Mouse (Mus musculus) heart, postnatal 10 days (tissue): Measurements from ENCODE around the gene Hsp90ab1. TPM values are rescaled to one million over a fixed set of nuclear protein-coding genes. Genes with fewer than 3 reads are reported as not detected.

Experiments used
- total RNA-seq, 2 experiments: library from RNA; stranded (reverse); gene quantifications; 2 replicates each; pipeline ENCODE4 v1.2.3; 2021

The Hsp90ab1 gene
- total RNA-seq, 2 experiments from 2014 or later: 1,000 to 1,054 TPM

Other genes starting within 250 kb of the Hsp90ab1 start
- gene Cdc5l, start 139.5 kb downstream of the Hsp90ab1 start, total RNA-seq: 10 to 100 TPM; 48.4 to 48.7 TPM
- under 1 TPM; 0.22 to 0.65 TPM for gene Spats1, start 97.9 kb downstream of the Hsp90ab1 start, total RNA-seq
- 10 to 100 TPM; 19.3 to 20.2 TPM for gene Aars2, start 66.4 kb downstream of the Hsp90ab1 start, total RNA-seq
- not detected for gene Tcte1, start 49.8 kb downstream of the Hsp90ab1 start, total RNA-seq
- under 1 TPM; 0.05 to 0.12 TPM for gene Tmem151b, start 23.6 kb downstream of the Hsp90ab1 start, total RNA-seq
- gene Nfkbie, start 17.6 kb downstream of the Hsp90ab1 start, total RNA-seq: 1 to 10 TPM; 1.8 to 2.7 TPM
- gene Slc35b2, start 9.4 kb downstream of the Hsp90ab1 start, total RNA-seq: 10 to 100 TPM; 34.5 to 36.8 TPM
- 10 to 100 TPM; 88.3 to 99.0 TPM for gene Slc29a1, start 26.3 kb upstream of the Hsp90ab1 start, total RNA-seq
- gene Mymx, start 28.8 kb upstream of the Hsp90ab1 start, total RNA-seq: not detected
- gene Capn11, start 86.1 kb upstream of the Hsp90ab1 start, total RNA-seq: not detected
- gene Mrpl14, start 113.1 kb upstream of the Hsp90ab1 start, total RNA-seq: 100 to 1,000 TPM in 1 of 2 experiments, 10 to 100 TPM in 1; 94.7 to 108 TPM
- 10 to 100 TPM; 81.4 to 86.9 TPM for gene Tmem63b, start 113.6 kb upstream of the Hsp90ab1 start, total RNA-seq
- gene 1600014C23Rik, start 160.6 kb upstream of the Hsp90ab1 start, total RNA-seq: not detected